Mouse (Mus musculus) heart, postnatal 36 days (tissue): ENCODE data around the gene Ccdc27. TPM values are rescaled to one million over a fixed set of nuclear protein-coding genes. Genes with fewer than 3 reads are reported as not detected.

Source experiments
- DNase-seq, 2 experiments: peaks; one replicate each; pipeline ENCODE4 v3.0.0; 2021 to 2022
- intact Hi-C: fragments of 180-260 bp; cut with DNase I; formaldehyde crosslinking; loops from one replicate; pipeline ENCODE4 v1.15.1; 2025
- total RNA-seq, 2 experiments: library from RNA; stranded (reverse); gene quantifications; 2 replicates each; pipeline ENCODE4 v1.2.3; 2021

Ccdc27 gene
- total RNA-seq = not detected

- intact Hi-C loops = no loop called here
Measured at GRCm38 (mm10) chr4:154042577-154042976, at the start of gene Ccdc27. Gene Ccdc27 (minus strand): TSS chr4:154042677.

GRCm38 (mm10) chr4:154091356-154091755 lies 48.9 kb upstream of the Ccdc27 start:
- no peak for DNase-seq
- intact Hi-C loops = no loop called here

More at GRCm38 (mm10) chr4:154042577-154042976, at the start of gene Ccdc27:
- no peak for DNase-seq

DNA sequence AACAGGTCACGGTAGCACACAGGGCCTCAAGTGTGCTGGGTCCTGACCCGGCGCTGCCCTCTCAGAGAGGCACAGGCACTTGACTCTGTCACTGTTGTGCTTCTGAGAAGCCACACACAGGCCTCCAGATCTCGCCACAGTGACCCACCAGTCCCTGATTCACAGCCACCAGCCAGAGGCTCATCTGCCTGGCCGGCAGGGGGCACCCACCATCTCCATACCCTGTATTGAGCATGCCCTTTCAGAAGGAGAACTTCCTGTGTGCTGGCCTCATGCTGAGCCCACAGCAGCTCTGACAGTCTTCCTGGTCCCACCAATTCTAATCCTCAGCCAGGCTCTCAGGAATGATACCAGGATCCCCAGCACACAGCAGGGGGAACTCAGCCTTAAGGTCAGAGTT lies 46.7 kb upstream of the Ccdc27 start:
- no peak for DNase-seq
- intact Hi-C loops = no loop called here

- intact Hi-C loops = no loop called here
- DNase-seq = no peak
Measured at GRCm38 (mm10) chr4:154086436-154086835, 44.0 kb upstream of the Ccdc27 start.

- intact Hi-C loops = no loop called here
- no peak for DNase-seq
Measured at GRCm38 (mm10) chr4:154085856-154086255, 43.4 kb upstream of the Ccdc27 start.

DNA sequence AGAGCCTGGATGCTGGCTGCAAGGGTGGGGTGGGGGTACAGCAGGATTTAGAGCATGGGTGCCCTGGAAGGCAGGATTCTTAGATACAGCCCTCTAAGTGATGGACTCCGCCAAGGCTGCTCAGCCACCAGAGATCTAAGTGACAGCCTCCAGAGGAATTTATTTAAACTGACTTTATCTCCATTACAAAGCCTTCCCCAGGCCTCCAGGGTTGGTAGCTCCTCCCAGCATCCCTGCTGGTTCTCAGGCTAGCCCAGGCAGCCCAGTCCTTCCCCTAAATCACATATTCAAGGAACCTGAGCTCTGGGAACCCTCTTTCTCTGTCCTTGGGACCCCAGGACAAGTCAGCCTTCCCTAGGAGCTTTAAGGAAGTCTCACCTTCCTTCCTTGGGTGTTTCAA lies 39.5 kb upstream of the Ccdc27 start:
- no peak for DNase-seq
- intact Hi-C loops = no loop called here

DNA sequence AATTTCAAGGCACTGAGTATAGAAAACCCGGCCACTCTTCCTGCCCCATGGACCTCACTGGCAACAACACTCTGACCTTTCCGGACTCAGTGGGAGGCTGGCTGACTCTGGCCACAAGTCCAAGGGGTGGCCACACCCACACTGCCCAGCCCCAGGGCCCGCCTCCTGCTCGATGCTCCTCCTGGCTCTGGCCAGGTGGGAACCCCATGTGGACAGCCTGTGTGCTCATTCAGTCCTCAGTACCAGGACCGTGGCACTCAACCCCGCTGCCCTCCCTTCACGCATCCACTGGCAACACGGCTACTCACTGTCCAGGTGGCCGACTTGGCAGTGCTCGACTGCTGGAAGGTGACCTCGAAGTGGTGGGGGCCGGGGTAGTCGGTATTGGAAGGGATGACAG lies 38.5 kb upstream of the Ccdc27 start:
- no peak for DNase-seq
- intact Hi-C loops = no loop called here

DNA sequence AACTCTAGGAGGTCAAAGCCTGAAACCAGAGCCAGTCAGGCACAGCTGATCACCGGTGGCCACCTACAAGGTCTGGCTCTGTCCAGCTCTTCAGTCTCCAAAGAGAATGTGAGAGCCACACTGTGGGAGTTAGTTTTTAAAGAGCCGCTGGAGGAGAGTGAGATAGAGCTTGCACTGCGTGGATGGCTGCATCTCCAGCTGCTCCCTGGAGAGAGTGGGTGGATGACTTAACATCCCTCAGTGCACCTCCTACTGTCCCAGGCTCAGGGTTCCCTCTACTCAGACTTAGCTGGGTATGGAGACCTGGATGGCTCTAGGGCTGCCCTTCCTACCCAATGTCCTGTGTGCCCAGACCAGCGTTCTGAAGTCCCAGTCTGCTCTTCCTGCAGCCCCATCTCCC lies 37.7 kb upstream of the Ccdc27 start:
- intact Hi-C loops = no loop called here
- no peak for DNase-seq

- intact Hi-C loops = no loop called here
- no peak for DNase-seq
Measured at GRCm38 (mm10) chr4:154071941-154072340, 29.5 kb upstream of the Ccdc27 start.

DNA sequence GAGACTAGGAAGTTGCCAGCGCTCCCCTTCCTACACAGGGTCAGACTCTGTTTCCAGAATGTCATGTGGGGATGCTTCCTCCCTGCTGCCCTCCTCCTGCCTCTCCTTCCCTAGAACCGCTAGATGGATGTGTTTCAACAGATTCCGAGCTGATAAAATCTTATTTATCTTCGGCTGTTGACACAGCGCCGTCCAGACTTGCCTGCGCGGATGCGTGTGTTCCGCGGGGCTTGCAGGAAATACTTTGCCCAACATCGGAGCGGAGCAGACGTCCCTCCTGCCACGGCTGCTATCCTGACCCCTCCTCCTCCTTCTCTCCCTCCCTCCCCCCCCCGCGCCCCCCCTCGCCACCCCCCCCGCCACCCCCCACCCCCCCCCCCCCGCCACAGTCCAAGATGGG lies 29.0 kb upstream of the Ccdc27 start:
- intact Hi-C loops = no loop called here
- no peak for DNase-seq

DNA sequence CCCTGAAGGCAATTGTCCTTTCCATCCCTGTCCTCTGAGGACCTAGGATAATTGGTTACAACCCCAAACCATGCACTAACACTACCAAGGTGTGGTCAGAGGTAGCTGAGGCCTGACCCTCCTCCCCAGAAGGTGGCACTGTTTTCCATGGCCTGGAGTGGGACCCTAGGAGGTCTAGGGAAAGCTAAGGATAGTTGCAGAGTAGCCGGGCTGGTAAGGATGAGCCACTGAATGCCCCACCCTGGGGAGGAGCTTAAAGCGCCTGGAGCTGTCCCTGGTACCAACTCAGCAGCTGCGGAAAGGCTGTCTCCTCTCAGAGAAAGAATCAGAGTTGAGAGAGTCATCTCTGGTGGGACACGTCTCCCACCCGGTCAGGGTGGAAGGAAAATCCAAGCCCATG lies 28.4 kb upstream of the Ccdc27 start:
- peak in 1 of 2 experiments; percentile 9 for DNase-seq

DNA sequence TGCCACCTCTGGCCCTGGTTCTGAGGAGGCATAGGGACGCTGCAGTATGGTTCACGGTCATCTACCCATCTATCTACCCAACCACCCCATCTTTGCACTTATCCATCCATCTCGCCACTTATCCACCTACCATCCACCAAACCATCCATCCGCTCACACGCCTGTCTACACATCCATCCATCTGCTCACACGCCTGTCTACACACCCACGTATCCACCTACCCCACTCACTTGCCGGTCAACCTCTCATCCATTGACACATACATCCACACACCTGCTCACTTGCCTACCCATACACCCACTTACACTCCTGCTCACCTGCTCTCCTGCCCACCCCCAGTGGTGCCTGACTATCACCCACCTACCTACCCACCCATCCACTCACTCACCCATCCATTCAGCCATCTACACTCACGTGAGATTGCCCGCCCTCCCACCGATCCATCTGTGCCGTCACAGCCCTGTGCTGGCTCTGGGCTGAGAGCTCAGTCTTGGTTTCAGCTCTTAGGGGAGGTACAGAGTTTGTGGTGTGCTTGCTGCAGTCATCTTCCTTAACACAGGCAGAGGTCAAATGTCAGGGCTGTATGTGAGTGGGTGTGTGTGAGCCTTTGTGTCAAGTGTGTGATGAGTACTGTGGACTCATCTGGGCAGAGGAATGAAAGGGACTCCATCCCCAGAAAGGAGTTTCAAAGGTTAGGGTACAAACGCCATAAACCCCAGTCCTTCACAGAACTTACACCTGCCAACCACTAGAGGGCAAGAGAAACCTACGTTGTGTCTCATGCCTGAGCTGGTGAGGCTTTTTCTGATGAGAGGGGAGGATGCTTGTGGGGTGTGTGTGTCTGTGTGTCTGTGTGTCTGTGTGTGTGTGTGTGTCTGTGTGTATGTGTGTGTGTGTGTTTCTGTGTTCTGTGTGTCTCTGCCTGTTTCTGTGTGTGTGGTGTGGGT lies 22.6 kb upstream of the Ccdc27 start:
- no peak for DNase-seq
- intact Hi-C loops = loop anchor here (2.0 to 10.0 kb wide), 3 partner anchors 94 to 236 kb away; partner anchors contain the start of gene Arhgef16

More for the DNA sequence above, 28.4 kb upstream of the Ccdc27 start:
- intact Hi-C loops = no loop called here

GRCm38 (mm10) chr4:154057696-154058095 lies 15.2 kb upstream of the Ccdc27 start:
- intact Hi-C loops = no loop called here
- no peak for DNase-seq

GRCm38 (mm10) chr4:154056661-154057060 lies 14.2 kb upstream of the Ccdc27 start:
- intact Hi-C loops = no loop called here
- peak in 1 of 2 experiments; percentile 13 for DNase-seq

DNA sequence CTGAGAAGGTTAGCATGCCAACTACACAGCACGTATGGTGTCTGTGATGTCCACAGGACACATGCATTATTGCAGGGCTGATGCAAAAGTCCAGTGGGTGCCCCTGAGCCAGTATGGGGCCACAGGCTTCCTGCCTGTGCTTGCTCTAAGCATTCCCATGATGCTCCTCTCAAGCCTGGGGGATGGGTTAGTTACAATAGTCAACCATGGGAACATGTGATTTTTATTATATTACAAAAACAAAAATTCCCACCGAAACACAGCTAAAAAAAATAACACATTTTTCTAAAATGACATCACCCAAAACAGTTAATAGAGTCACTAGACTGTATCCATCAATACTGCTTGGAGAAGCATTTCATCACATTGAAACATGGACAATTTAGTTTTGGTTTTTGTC lies 13.6 kb upstream of the Ccdc27 start:
- DNase-seq = no peak
- intact Hi-C loops = no loop called here

DNA sequence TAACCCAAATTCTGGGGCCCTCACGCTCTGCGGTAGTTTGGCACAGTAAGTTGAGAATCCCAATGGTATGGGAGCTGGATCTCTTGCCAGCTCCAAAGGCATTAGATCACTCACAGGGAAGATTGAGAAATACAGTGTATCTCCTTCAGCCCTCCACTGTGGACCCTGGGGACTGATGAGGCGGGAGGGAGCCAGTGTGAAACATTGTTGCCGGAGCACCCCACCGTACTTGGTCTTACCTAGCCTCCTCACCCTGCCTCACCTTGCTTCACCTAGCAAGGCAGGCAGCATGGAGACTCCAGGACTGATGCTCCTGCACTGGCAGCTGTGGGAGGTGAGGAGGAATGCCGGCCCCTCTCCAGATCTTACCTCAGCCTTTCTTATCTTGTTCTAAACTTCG lies 13.0 kb upstream of the Ccdc27 start:
- intact Hi-C loops = no loop called here
- peak; percentile 8 to 37 for DNase-seq

DNA sequence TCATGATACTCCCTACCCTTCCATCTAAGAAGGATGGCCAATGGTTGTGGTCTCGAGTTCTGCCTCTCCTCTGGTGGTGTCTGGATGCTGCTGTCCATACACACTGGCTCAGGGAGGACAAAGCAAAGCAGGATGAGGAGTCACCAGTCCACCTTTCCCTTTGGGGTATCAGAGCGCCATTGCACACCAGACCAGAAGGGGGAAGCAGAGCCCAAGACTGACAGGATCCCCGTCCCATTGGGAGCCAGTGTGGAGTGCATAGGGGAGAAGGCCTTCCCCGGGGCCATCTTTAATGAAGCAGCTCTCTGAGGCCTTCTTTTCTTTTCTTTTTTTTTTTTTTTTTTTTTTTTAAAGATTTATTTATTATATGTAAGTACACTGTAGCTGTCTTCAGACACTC lies 10.6 kb upstream of the Ccdc27 start:
- intact Hi-C loops = no loop called here
- DNase-seq = no peak

- no peak for DNase-seq
- intact Hi-C loops = no loop called here
Measured at GRCm38 (mm10) chr4:154051401-154051800, 8.9 kb upstream of the Ccdc27 start.

- DNase-seq = no peak
- intact Hi-C loops = no loop called here
Measured at GRCm38 (mm10) chr4:154045837-154046236, 3.4 kb upstream of the Ccdc27 start.

DNA sequence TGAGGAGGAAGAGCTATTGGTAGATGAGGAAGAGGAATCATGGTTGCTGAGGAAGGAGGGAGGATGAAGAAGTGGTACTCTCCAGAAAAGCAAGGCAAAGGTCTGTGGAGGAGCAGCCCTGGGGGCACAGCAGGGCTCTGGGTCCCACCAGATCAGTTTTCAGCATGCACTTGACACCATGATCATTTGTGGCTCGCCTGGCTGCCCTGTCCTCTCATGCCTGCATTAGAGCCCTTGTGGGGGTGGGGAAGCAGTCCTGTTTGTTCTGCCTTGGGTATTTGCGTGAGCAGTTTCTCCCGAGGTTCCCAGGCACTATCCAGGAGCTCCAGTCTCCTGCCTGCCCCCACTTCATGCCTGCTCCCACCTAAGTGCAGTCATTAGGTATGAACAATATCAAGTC lies 5.4 kb downstream of the Ccdc27 start:
- DNase-seq = no peak
- intact Hi-C loops = no loop called here

GRCm38 (mm10) chr4:154028646-154029045 lies 13.8 kb downstream of the Ccdc27 start:
- intact Hi-C loops = no loop called here

DNA sequence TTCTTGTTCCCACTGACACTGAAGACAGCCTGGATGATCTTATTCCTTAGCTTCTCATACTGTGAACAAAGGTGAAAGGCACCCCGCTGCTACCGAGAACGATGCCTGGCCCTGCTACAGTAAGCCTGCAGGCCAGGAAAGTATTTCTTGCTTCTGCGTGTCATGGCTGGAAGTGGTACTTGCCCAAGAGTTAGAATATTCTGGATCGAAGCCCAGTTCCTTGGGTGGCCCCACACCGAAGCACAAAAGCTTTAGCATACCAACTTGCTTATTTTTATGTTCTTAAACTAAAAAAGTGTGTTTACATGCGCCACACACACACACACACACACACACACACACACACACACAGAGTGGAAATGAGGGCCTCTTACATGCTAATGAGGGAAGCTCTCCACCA lies 14.4 kb downstream of the Ccdc27 start:
- no peak for DNase-seq
- intact Hi-C loops = no loop called here

More at GRCm38 (mm10) chr4:154028646-154029045, 13.8 kb downstream of the Ccdc27 start:
- no peak for DNase-seq
